Comparison of ENCODE assay signal across 39 mouse cellular contexts in genomic region chr19:31865451-31865850, GRCm38 (mm10). TPM values are rescaled to one million over a fixed set of nuclear protein-coding genes. Genes with fewer than 3 reads are reported as not detected.
"Had no signal": no experiment of that assay in that cellular context is flagged by ENCODE, and none has a peak within 500 bp of the region (broad histone marks: within the 10 kb centered on the region; RNA-seq: fewer than 3 reads in every experiment).

No protein-coding gene starts in this region.

- H3K9ac ChIP-seq: heart, embryonic 12.5 days; hindbrain, embryonic 12.5 days; hindbrain, embryonic 14.5 days; intestine, embryonic 15.5 days; limb, embryonic 12.5 days; liver, embryonic 13.5 days; liver, embryonic 15.5 days; liver, postnatal 0 days had no signal

- DNase-seq: gastrocnemius, adult 2 months; gastrocnemius, postnatal 10 days; gastrocnemius, postnatal 25 days; heart, adult 18-20 months; heart, postnatal 10 days; heart, postnatal 4 days; layer of hippocampus, adult 9-11 months; layer of hippocampus, postnatal 36 days; liver; liver, embryonic 13.5 days; liver, postnatal 0 days had no signal

- H3K4me2 ChIP-seq: heart, embryonic 12.5 days; hindbrain, embryonic 12.5 days; hindbrain, embryonic 14.5 days; intestine, embryonic 15.5 days; limb, embryonic 12.5 days; liver, embryonic 11.5 days; liver, embryonic 13.5 days; liver, embryonic 15.5 days had no signal

- H3K27me3 ChIP-seq: heart, embryonic 12.5 days; hindbrain, embryonic 12.5 days; intestine, embryonic 15.5 days; limb, embryonic 12.5 days; liver, embryonic 13.5 days; liver, embryonic 15.5 days had no signal

- H3K36me3 ChIP-seq: heart, embryonic 10.5 days; heart, embryonic 12.5 days; hindbrain, embryonic 10.5 days; hindbrain, embryonic 12.5 days; intestine, embryonic 15.5 days; limb, embryonic 10.5 days; limb, embryonic 12.5 days; liver, embryonic 13.5 days; liver, embryonic 15.5 days had no signal

- H3K4me1 ChIP-seq: heart, embryonic 10.5 days; heart, embryonic 12.5 days; hindbrain, embryonic 10.5 days; hindbrain, embryonic 12.5 days; limb, embryonic 10.5 days; limb, embryonic 12.5 days; liver, embryonic 13.5 days; liver, embryonic 15.5 days had no signal

- ATAC-seq: forebrain, embryonic 16.5 days; hindbrain, embryonic 16.5 days; inflammation-experienced regulatory T-cells, adult 6 months; intestine, embryonic 15.5 days; intestine, postnatal 0 days; liver, postnatal 0 days had no signal

- H3K4me3 ChIP-seq: gastrocnemius, adult 2 months; heart, embryonic 10.5 days; heart, embryonic 12.5 days; hindbrain, embryonic 10.5 days; hindbrain, embryonic 12.5 days; intestine, embryonic 15.5 days; limb, embryonic 10.5 days; limb, embryonic 12.5 days; liver, embryonic 13.5 days; liver, embryonic 15.5 days had no signal

- H3K27ac ChIP-seq: gastrocnemius, adult 2 months; heart, embryonic 10.5 days; hindbrain, embryonic 10.5 days; hindbrain, embryonic 12.5 days; hindbrain, embryonic 14.5 days; intestine, embryonic 15.5 days; limb, embryonic 10.5 days; limb, embryonic 12.5 days; liver, embryonic 13.5 days; liver, embryonic 15.5 days had no signal

- H3K9me3 ChIP-seq: heart, embryonic 10.5 days; heart, embryonic 12.5 days; hindbrain, embryonic 10.5 days; hindbrain, embryonic 12.5 days; intestine, embryonic 15.5 days; limb, embryonic 10.5 days; limb, embryonic 12.5 days; liver, embryonic 13.5 days; liver, embryonic 15.5 days had no signal

RNA-seq across cellular contexts. Expression of gene A1cf, which starts 3.1 kb away (rescaled TPM):
- total RNA-seq: gastrocnemius, adult 2 months; gastrocnemius, postnatal 10 days; gastrocnemius, postnatal 25 days; granulocyte monocyte progenitor cell, adult 5-6 weeks; heart, adult 18-20 months; heart, adult 8-10 months; heart, postnatal 10 days; heart, postnatal 25 days; heart, postnatal 4 days; layer of hippocampus, adult 18-20 months; layer of hippocampus, adult 8-10 months; layer of hippocampus, postnatal 14 days; layer of hippocampus, postnatal 36 days; left cerebral cortex, adult 18-20 months; left cerebral cortex, adult 8-10 months; left cerebral cortex, postnatal 10 days; left cerebral cortex, postnatal 36 days had no signal
- polyA plus RNA-seq: forebrain, embryonic 16.5 days; frontal cortex, adult 2 months; heart, embryonic 14.5 days; heart, embryonic 16.5 days; hindbrain, embryonic 10.5 days; hindbrain, embryonic 12.5 days; hindbrain, embryonic 14.5 days; hindbrain, embryonic 16.5 days; inflammation-experienced regulatory T-cells, adult 6 months; limb, embryonic 10.5 days; limb, embryonic 12.5 days; limb, embryonic 14.5 days had no signal
